Mouse (Mus musculus): ENCODE measurements at regions not wholly inside any gene's neighbourhood (a gene's known extent, or its start where the extent isn't known, plus 50 kb on each side); places are given as distances from the start of the nearest gene placed in this dataset.

- TF ChIP-seq POLR2A (IDR thresholded peaks at IDR 0.05; ENCODE audit: borderline replicate concordance, low read depth, low read length), result no peak
- TF ChIP-seq CTCF (IDR thresholded peaks at IDR 0.05; ENCODE audit: low read depth, low read length), result no peak
Observed at GRCm38 (mm10) chr4:124035192-124035591, 117.4 kb upstream of the 4930535I16Rik start.
